Mouse (Mus musculus) kidney, embryonic 15.5 days (tissue): Measurements from ENCODE around the gene Pdzd3. TPM values are rescaled to one million over a fixed set of nuclear protein-coding genes. Genes with fewer than 3 reads are reported as not detected.
A peak's percentile ranks its signal among the peaks of the same experiment; 100 is the strongest.

Experiments
- ATAC-seq: fragments of 200-750 bp; cut with Nextera tagmentation; replicated peaks from 2 replicates; pipeline ENCODE4 v1.8.0; 2017; ENCODE audit warnings: moderate TSS enrichment; ENCODE audit not compliant: low FRiP score
- H3K27ac ChIP-seq: fragments of 300-500 bp; sonication (generic); 2 replicates; pipeline ENCODE4 v1.5.1; 2015; ENCODE audit warnings: mild to moderate bottlenecking, inconsistent platforms
- H3K27me3 ChIP-seq: fragments of 300-500 bp; sonication (generic); 2 replicates; pipeline ENCODE4 v1.6.1; 2015; ENCODE audit warnings: inconsistent platforms
- H3K36me3 ChIP-seq: fragments of 300-500 bp; sonication (generic); 2 replicates; pipeline ENCODE4 v1.6.1; 2015; ENCODE audit warnings: inconsistent platforms
- H3K4me1 ChIP-seq: fragments of 300-500 bp; sonication (generic); 2 replicates; pipeline ENCODE4 v1.6.1; 2015; ENCODE audit warnings: inconsistent platforms
- H3K4me2 ChIP-seq: fragments of 300-500 bp; sonication (generic); 2 replicates; pipeline ENCODE4 v1.6.1; 2015; ENCODE audit warnings: moderate library complexity, mild to moderate bottlenecking, inconsistent platforms
- H3K4me3 ChIP-seq: fragments of 300-500 bp; sonication (generic); replicated peaks from 2 replicates; pipeline ENCODE4 v1.5.1; 2015; ENCODE audit warnings: mild to moderate bottlenecking, inconsistent platforms
- H3K9ac ChIP-seq: fragments of 300-500 bp; sonication (generic); 2 replicates; pipeline ENCODE4 v1.6.1; 2015; ENCODE audit warnings: mild to moderate bottlenecking, inconsistent platforms
- H3K9me3 ChIP-seq: fragments of 300-500 bp; sonication (generic); replicated peaks from 2 replicates; pipeline ENCODE4 v1.6.1; 2016; ENCODE audit warnings: inconsistent platforms
- WGBS: fragments of 180-500 bp; shearing (Covaris S2); methylation state at CpG from one replicate; pipeline ENCODE4 v1.1.7; 2015; ENCODE audit warnings: mixed read lengths; 5-methylcytosine and 5-hydroxymethylcytosine counted together
- polyA plus RNA-seq: library from polyadenylated mRNA; unstranded; fragments of >200 nt; fragmentation: Nextera tagmentation; extraction: Ambion mirVana; gene quantifications from 2 replicates; pipeline ENCODE4 v1.2.1, GENCODE M21; 2015

Pdzd3 gene
- polyA plus RNA-seq, 1 experiment from 2014 or later, result 7.8 TPM

DNA sequence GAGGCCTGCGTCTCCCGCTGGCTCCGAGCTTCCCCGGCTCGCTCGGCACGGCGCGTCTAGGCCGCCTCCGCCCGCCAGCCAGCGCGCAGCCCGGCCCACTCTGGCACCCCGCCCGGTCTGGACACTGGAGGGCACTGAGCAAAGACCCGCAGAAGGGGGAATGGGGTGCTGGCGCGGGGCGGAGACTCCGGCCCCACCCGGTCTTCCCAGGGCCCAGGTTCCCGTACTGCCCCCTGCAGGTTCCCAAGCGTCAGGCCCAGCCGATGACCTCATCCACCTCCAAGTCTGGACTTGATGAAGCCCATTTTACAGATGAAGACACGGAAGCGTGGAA, 16.7 kb upstream of the Pdzd3 start:
- Histone ChIP-seq H3K4me3 (peak overlapping the region; percentile 56), H3K4me2 (peak overlapping the region; percentile 89), H3K9me3 (no peaks in the 10 kb centered on the region), H3K4me1 (peaks cover 15% of the 10 kb centered on the region), H3K27me3 (no peaks in the 10 kb centered on the region), H3K27ac (peak overlapping the region; percentile 82), H3K9ac (peak overlapping the region; percentile 85), H3K36me3 (no peaks in the 10 kb centered on the region)
- peak; percentile 86 for ATAC-seq
- WGBS, result 5% methylated on average over 28 of the region's 28 CpGs

DNA sequence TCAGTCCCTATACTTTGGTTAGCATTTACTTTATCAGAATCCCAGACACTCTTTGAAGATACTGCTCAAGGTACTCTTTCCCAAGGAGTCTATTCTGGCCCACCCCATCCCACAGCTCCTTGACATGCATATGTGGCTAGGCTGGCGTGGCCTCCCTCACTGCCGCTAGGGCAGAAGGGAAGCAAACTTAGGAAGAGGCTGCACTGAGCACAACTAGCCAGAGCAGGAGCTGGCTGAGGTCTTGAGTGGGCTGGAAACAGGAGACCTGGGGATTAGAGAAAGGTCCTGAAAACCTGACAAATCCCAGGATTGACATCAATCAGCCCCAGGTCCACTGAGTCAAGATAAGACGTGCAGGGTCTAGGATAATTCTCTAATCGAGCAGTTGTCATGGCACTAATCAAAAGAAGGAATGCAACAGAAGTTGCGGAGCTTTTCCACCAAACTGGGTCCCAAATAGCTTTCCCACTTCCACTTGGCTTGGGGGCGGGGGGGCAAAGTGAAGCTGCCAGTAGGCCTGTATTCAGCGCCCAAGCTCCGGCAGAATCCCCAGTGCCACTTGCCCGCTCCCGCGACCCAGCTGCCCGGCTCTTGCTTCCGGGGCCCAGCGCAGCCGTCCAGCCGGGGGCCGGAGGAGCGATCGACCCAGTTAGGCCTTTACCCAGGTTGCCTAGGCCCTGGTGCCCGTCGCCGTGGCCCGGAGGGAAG, 16.2 kb upstream of the Pdzd3 start:
- Histone ChIP-seq H3K4me2 (peak overlapping the region; percentile 89), H3K4me3 (peak overlapping the region; percentile 56), H3K27me3 (no peaks in the 10 kb centered on the region), H3K36me3 (0 out of 2 replicates have a peak, but pooled peaks cover 2% of the 10 kb centered on the region), H3K4me1 (peaks cover 15% of the 10 kb centered on the region), H3K9me3 (no peaks in the 10 kb centered on the region), H3K9ac (peak overlapping the region; percentile 85), H3K27ac (peak overlapping the region; percentile 82)
- no peak for ATAC-seq
- WGBS, result 10% methylated on average over 23 of the region's 23 CpGs

DNA sequence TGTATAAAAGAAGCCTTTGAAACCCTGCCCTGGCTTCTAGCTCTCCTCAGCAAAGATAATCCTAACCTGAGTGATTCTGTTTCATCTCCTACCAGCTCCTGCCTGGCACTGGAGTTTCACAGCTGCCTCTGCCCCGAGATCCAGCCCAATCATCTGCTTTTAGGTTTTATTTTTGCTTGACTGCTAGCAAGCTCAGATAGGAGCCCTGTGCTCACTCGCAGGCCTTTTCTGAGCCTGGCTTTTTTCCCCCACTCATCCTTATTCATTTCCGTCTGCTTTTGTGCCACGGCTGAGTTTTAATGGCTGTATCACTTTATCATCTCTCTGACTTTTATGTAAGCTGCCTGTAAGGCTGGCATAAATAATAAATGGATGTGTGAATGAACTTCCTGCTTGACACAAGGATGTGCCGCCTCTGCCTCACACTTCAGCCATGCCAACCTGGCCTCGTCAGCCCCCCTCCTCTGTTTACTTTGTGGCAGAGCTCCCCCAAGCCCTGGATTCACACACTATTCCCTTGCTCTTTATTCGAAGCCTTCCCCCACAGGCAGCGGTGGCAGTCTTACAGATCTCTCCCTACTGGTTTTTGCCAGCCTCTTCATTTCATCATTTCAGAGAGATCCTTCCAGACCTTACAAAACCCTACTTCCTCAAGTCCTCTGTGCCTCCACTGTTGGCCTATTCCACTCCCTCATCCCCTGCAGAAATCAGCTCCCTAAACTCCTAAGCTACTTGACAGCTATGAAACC, 15.4 kb upstream of the Pdzd3 start:
- Histone ChIP-seq H3K36me3 (0 out of 2 replicates have a peak, but pooled peaks cover 2% of the 10 kb centered on the region), H3K27me3 (no peaks in the 10 kb centered on the region), H3K27ac (0 out of 2 replicates have a peak overlapping the region, but pooled peaks have one; percentile 4), H3K9me3 (no peaks in the 10 kb centered on the region), H3K4me1 (peaks cover 15% of the 10 kb centered on the region), H3K9ac (no peak overlapping the region), H3K4me3 (no peak overlapping the region; the same call in 1 of the 2 replicates), H3K4me2 (peak overlapping the region; percentile 89)
- ATAC-seq, result no peak
- 62% methylated on average over 8 of the region's 8 CpGs for WGBS

DNA sequence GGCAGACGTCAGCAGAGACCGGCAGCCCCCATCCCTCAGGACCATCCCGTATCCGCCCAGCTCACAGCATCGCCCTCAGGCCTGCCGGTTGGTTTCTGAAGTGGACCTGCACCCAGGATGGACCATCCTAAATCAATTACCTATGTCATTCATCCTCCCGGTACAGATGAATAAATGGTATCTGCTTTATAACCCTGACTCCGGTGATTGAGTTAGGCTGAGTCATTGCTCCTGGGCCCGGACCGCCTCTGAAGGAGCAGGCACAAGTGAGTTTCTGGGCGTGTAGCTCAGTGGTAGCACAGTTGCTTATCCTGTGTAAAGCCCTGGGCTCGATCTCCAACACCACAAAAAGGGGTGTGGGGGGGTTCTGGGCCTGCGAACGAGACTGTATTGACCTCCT, 10.1 kb upstream of the Pdzd3 start:
- H3K9me3 ChIP-seq, result no peaks in the 10 kb centered on the region
- no peak overlapping the region for H3K4me2 ChIP-seq
- H3K9ac ChIP-seq, result no peak overlapping the region
- no peaks in the 10 kb centered on the region for H3K27me3 ChIP-seq
- no peaks in the 10 kb centered on the region for H3K4me1 ChIP-seq
- 82% methylated on average over 14 of the region's 14 CpGs for WGBS
- H3K36me3 ChIP-seq, result 0 out of 2 replicates have a peak, but pooled peaks cover 2% of the 10 kb centered on the region
- ATAC-seq, result no peak
- no peak overlapping the region for H3K27ac ChIP-seq
- no peak overlapping the region for H3K4me3 ChIP-seq

DNA sequence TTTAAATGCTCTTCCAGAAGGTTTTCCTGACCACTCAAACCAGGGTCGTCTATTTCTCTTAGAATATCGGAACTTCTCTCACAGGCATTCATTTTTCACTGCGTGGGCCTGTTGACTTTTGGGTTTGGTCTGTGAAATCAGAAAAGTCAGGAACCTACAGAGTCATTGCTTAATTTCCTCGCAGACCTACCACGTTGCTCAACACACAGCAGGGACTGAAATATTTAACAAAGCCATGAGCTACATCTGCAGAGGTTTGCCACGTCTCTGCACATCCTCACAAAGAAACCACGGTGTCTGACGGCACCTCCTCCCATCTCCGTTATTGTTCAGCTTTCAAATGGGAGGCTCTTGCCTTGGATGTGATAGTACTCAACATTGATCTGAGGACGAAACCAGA, 7.7 kb upstream of the Pdzd3 start:
- Histone ChIP-seq H3K27ac (no peak overlapping the region), H3K4me2 (no peak overlapping the region), H3K9me3 (no peaks in the 10 kb centered on the region), H3K36me3 (0 out of 2 replicates have a peak, but pooled peaks cover 2% of the 10 kb centered on the region), H3K9ac (no peak overlapping the region), H3K4me3 (no peak overlapping the region), H3K4me1 (peaks cover 12% of the 10 kb centered on the region), H3K27me3 (no peaks in the 10 kb centered on the region)
- ATAC-seq, result no peak
- WGBS, result 86% methylated on average over 10 of the region's 10 CpGs

DNA sequence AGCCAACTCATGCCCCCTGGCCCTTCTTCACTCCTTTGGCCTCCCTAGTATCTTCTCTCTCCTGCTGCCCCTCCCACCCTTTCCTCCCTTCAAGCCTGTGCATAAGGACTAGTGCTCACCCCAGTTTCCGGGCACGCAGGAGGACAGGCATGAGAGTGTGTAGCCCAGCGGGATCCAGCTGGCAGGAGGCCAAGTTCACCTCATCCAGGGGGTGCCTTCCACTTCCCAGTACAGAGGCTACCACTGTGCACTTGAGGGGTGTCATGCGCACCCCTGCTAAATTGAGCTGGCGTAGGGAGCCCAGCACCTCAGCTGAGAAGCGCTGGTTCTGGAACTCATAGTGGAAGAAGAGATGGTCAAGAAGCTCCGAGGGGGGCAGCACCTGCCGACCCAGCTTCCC, 4.9 kb upstream of the Pdzd3 start:
- WGBS, result 83% methylated on average over 8 of the region's 8 CpGs
- H3K9ac ChIP-seq, result no peak overlapping the region
- H3K4me3 ChIP-seq, result no peak overlapping the region
- H3K36me3 ChIP-seq, result no peaks in the 10 kb centered on the region
- H3K4me2 ChIP-seq, result no peak overlapping the region
- H3K9me3 ChIP-seq, result no peaks in the 10 kb centered on the region
- no peak for ATAC-seq
- peaks cover 27% of the 10 kb centered on the region for H3K4me1 ChIP-seq
- H3K27ac ChIP-seq, result no peak overlapping the region
- no peaks in the 10 kb centered on the region for H3K27me3 ChIP-seq

DNA sequence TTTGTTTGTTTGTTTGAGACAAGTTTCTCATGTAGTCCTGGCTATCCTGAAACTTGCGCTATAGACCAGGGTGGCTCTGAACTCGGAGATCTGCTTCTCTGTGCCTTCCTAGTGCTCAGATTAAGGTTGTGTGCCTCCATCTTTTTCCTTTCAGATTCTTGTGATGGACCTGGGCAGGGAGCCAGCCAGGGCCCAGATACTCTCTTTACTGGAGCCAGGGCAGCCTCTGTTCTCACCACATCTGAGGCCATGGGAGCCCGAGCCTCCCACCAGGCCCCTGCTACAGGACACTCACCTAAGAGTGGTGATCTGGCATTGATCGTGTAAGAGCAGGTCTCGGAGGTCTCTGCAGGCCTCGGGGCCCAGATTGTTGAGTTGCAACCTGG, 3.9 kb upstream of the Pdzd3 start:
- Histone ChIP-seq H3K36me3 (no peaks in the 10 kb centered on the region), H3K9ac (no peak overlapping the region), H3K4me1 (peaks cover 38% of the 10 kb centered on the region), H3K4me3 (no peak overlapping the region), H3K4me2 (no peak overlapping the region), H3K27ac (no peak overlapping the region), H3K27me3 (no peaks in the 10 kb centered on the region), H3K9me3 (no peaks in the 10 kb centered on the region)
- no peak for ATAC-seq
- 77% methylated on average over 6 of the region's 6 CpGs for WGBS

DNA sequence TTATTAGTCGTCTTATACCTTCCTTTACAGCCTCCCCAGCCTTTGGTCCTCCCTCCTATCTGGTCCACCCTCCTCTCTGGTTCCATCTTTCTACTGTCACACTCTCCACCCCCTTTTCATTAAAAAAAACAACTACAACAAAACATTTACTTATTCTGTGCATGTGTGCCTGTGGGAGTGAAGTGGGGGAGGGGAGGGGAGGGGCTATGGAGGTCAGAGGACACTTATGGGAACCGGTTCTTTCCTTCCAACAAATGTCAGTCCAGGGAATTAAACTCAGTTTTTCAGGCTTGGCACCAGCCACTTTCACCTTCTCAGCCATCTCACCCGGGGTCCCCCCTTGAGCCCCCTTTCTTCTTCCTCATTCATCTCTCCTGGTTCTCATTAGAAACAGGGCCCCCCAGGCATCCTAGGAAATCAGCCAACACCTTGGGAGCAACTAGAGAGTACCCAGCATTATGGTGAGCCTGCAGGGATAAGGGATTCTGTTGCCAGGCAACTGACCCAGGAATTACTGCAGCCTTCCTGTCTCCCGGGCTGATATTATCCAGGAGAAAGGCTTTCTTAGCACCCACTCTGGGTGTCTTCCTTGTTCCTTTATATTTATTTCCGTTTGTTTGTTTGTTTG, 3.4 kb upstream of the Pdzd3 start:
- no peaks in the 10 kb centered on the region for H3K9me3 ChIP-seq
- no peaks in the 10 kb centered on the region for H3K27me3 ChIP-seq
- 27% methylated on average over 4 of the region's 5 CpGs for WGBS
- no peak overlapping the region for H3K27ac ChIP-seq
- H3K9ac ChIP-seq, result no peak overlapping the region
- H3K36me3 ChIP-seq, result no peaks in the 10 kb centered on the region
- no peak overlapping the region for H3K4me3 ChIP-seq
- no peak for ATAC-seq
- no peak overlapping the region for H3K4me2 ChIP-seq
- H3K4me1 ChIP-seq, result peaks cover 43% of the 10 kb centered on the region

DNA sequence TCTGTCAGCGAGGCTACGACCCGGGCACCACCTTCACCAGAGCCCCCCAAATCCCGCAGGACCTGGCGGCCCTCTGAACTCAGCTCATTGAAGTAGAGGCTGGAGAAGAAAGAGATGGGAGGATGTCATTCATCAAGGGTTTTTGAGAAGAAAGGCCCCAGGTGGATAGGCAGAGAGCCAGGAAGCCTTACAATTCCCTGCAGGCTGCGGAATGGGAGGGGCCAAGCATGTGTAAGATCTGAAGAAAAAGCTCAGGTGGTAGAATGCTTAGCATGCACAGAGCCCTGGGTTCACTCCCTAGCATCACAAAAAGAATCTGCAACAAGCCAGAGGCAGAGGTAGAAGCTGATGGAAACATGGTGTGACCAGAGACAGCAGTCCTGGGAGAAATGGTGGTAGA, 2.2 kb upstream of the Pdzd3 start:
- Histone ChIP-seq H3K4me2 (no peak overlapping the region), H3K9ac (no peak overlapping the region), H3K36me3 (no peaks in the 10 kb centered on the region), H3K9me3 (no peaks in the 10 kb centered on the region), H3K4me1 (peaks cover 48% of the 10 kb centered on the region), H3K4me3 (no peak overlapping the region), H3K27ac (no peak overlapping the region), H3K27me3 (no peaks in the 10 kb centered on the region)
- 81% methylated on average over 6 of the region's 6 CpGs for WGBS
- no peak for ATAC-seq

DNA sequence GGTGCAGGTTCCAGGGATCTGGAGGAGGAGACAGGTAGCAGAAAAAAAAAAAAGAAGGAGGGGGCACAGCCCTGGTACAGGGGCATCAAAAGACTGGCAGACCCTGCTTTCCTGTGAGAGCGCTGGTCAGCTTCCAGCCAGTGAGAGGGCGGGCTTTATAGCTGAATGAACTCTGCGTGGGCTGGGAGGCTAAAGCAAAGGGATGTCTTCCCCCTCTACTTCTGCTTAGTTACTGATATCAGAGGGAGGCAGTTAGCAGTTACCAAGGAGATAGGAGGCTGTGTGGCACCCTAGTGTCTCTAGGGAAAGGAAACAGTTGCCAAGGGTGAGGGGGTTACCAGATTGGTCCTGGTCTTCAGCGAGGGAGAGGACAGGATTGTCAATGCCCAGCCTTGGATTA, 826 bp downstream of the Pdzd3 start:
- Histone ChIP-seq H3K4me1 (peaks cover 51% of the 10 kb centered on the region), H3K9ac (no peak overlapping the region), H3K27me3 (no peaks in the 10 kb centered on the region), H3K4me2 (peak overlapping the region; percentile 40), H3K36me3 (no peaks in the 10 kb centered on the region), H3K4me3 (no peak overlapping the region), H3K27ac (no peak overlapping the region), H3K9me3 (no peaks in the 10 kb centered on the region)
- no peak for ATAC-seq
- 43% methylated on average over 4 of the region's 4 CpGs for WGBS

DNA sequence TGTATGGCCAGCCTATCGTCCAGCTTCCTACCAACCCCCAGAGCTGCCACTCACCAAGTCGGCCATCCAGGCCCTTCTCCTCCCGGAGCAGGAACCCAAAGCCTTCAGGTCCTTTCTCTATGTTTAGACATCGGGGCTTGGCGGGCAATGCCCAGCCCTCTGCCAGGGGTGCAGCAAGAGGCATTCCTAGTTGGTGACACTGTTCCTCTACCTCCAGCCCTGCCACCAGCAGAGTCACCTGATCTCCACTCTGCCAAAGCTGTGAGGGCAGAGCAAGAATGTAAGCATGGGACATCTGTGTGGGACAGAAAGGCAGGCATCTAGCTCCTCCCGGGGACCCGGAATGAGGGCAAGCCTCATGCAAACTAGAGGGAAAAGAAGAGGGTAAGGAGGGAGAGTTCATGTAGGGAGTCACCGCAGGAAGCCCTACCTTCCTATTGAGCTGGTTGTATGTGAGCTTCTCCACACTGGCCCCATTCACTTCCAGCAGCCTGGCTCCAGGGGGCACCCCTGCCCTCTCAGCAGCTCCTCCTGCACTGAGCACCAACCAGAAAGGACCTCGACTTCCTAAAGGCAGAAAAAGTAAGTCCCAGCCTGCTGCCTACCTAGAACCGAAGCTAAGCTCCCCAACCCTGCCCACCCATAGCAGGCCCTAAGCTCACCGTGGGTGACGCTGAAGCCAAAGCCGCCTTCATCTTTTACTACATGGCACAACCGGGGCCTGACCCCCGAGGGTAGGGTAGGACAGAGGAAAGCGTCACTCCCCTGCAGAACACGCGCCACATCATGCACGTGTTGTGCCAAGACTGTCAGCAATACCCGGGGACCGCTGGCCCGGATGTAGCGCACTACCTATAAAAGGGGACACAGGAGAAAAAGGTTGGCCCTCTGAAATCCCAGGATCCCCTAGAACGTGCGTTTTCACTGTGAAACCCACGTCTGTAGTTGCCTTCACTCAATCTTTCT, 1.8 kb downstream of the Pdzd3 start:
- no peak overlapping the region for H3K27ac ChIP-seq
- no peaks in the 10 kb centered on the region for H3K36me3 ChIP-seq
- WGBS, result 45% methylated on average over 26 of the region's 26 CpGs
- H3K4me3 ChIP-seq, result no peak overlapping the region
- ATAC-seq, result peak; percentile 76
- H3K4me1 ChIP-seq, result peaks cover 43% of the 10 kb centered on the region
- no peak overlapping the region for H3K9ac ChIP-seq
- no peaks in the 10 kb centered on the region for H3K9me3 ChIP-seq
- H3K27me3 ChIP-seq, result no peaks in the 10 kb centered on the region
- H3K4me2 ChIP-seq, result peak overlapping the region; percentile 40
